Mouse (Mus musculus) adrenal gland, postnatal 14 days (tissue): ENCODE data around the gene Srbd1. TPM values are rescaled to one million over a fixed set of nuclear protein-coding genes. Genes with fewer than 3 reads are reported as not detected.

ENCODE experiments used
- DNase-seq: peaks from one replicate; pipeline ENCODE4 v3.0.0; 2021; ENCODE audit warnings: mixed read lengths
- long read RNA-seq, 2 experiments: library from polyadenylated mRNA; stranded (forward); transcript quantifications; one replicate each; pipeline ENCODE4 v2.0.0; 2021
- total RNA-seq: library from RNA; stranded (reverse); gene quantifications from 2 replicates; pipeline ENCODE4 v1.2.3, GENCODE M21; 2021

Srbd1 gene
- total RNA-seq: 16.4 and 17.2 TPM in 2 replicates
- long read RNA-seq, experiment 1, partial matches to known transcripts: 0 of 2 reads
- long read RNA-seq, experiment 1, other reads (novel, unspliced or antisense): 1 of 2 reads
- long read RNA-seq, experiment 2, partial matches to known transcripts: 0 of 2 reads
- long read RNA-seq, experiment 2, other reads (novel, unspliced or antisense): 1 of 2 reads

GRCm38 (mm10) chr17:86145079-86145951 lies at the start of gene Srbd1:
TSS of gene Srbd1 (minus strand) at chr17:86145175.
- DNase-seq: peak; percentile 95

- DNase-seq: no peak
These were observed 49.0 kb upstream of the Srbd1 start for GRCm38 (mm10) chr17:86193979-86194378.

- DNase-seq: no peak
These were observed 42.8 kb upstream of the Srbd1 start for GRCm38 (mm10) chr17:86187777-86188176.

GRCm38 (mm10) chr17:86185584-86185983 lies 40.6 kb upstream of the Srbd1 start:
- no peak for DNase-seq

- DNase-seq: no peak
These were observed 39.7 kb upstream of the Srbd1 start for GRCm38 (mm10) chr17:86184552-86185209.

GRCm38 (mm10) chr17:86183788-86184187 lies 38.8 kb upstream of the Srbd1 start:
- no peak for DNase-seq

- DNase-seq: no peak
These were observed 31.7 kb upstream of the Srbd1 start for GRCm38 (mm10) chr17:86176722-86177121.

- DNase-seq: no peak
These were observed 30.5 kb upstream of the Srbd1 start for GRCm38 (mm10) chr17:86175516-86175915.

GRCm38 (mm10) chr17:86170164-86170958 lies 25.4 kb upstream of the Srbd1 start:
- peak; percentile 46 for DNase-seq

- no peak for DNase-seq
These were observed 24.1 kb upstream of the Srbd1 start for GRCm38 (mm10) chr17:86169092-86169491.

- peak; percentile 51 for DNase-seq
These were observed 23.4 kb upstream of the Srbd1 start for GRCm38 (mm10) chr17:86168231-86168981.

GRCm38 (mm10) chr17:86167320-86168230 lies 22.6 kb upstream of the Srbd1 start, which contains the start of gene Prkce:
TSS of gene Prkce (plus strand) at chr17:86167785.
- peak; percentile 91 for DNase-seq

GRCm38 (mm10) chr17:86166567-86167319 lies 21.8 kb upstream of the Srbd1 start:
- peak; percentile 93 for DNase-seq

GRCm38 (mm10) chr17:86166051-86166566 lies 21.1 kb upstream of the Srbd1 start:
- DNase-seq: no peak

GRCm38 (mm10) chr17:86164416-86164815 lies 19.4 kb upstream of the Srbd1 start:
- no peak for DNase-seq

- no peak for DNase-seq
These were observed 17.7 kb upstream of the Srbd1 start for GRCm38 (mm10) chr17:86162672-86163071.

- peak; percentile 24 for DNase-seq
These were observed 12.0 kb upstream of the Srbd1 start for GRCm38 (mm10) chr17:86156999-86157398.

- peak; percentile 76 for DNase-seq
These were observed 5.9 kb upstream of the Srbd1 start for GRCm38 (mm10) chr17:86150867-86151348.

- DNase-seq: no peak
These were observed 4.8 kb upstream of the Srbd1 start for GRCm38 (mm10) chr17:86149726-86150125.
